Mouse (Mus musculus): ENCODE data around the gene Fam214b. TPM values are rescaled to one million over a fixed set of nuclear protein-coding genes. Genes with fewer than 3 reads are reported as not detected.

Gene Fam214b
- total RNA-seq, 2 experiments from 2014 or later: 22.1 to 30.6 TPM

- peak; percentile 89 to 97 for DNase-seq
- intact Hi-C loops (cut with DNase I): no loop called here
Measured at GRCm38 (mm10) chr4:43040114-43040572, 5.9 kb downstream of the Fam214b start.

GRCm38 (mm10) chr4:43039609-43040008 is 6.4 kb downstream of the Fam214b start:
- intact Hi-C loops (cut with DNase I): no loop called here

GRCm38 (mm10) chr4:43038567-43039495 is 7.2 kb downstream of the Fam214b start:
- intact Hi-C loops (cut with DNase I): no loop called here

More at GRCm38 (mm10) chr4:43039609-43040008, 6.4 kb downstream of the Fam214b start:
- DNase-seq: no peak

GRCm38 (mm10) chr4:43037860-43038566 is 8.0 kb downstream of the Fam214b start:
- intact Hi-C loops (cut with DNase I): no loop called here
- no peak for DNase-seq

More at GRCm38 (mm10) chr4:43038567-43039495, 7.2 kb downstream of the Fam214b start:
- peak in 1 of 2 experiments; percentile 34 for DNase-seq

GRCm38 (mm10) chr4:43036356-43036755 is 9.7 kb downstream of the Fam214b start:
- no peak for DNase-seq
- intact Hi-C loops (cut with DNase I): no loop called here

GRCm38 (mm10) chr4:43035851-43036250 is 10.2 kb downstream of the Fam214b start:
- intact Hi-C loops (cut with DNase I): no loop called here
- no peak for DNase-seq

- DNase-seq: no peak
- intact Hi-C loops (cut with DNase I): no loop called here
Measured at GRCm38 (mm10) chr4:43033481-43033880, 12.5 kb downstream of the Fam214b start.

GRCm38 (mm10) chr4:43032501-43032900 is 13.5 kb downstream of the Fam214b start:
- intact Hi-C loops (cut with DNase I): no loop called here
- DNase-seq: no peak

GRCm38 (mm10) chr4:43031237-43031995 is 14.6 kb downstream of the Fam214b start, which contains the start of gene Stoml2:
Gene Stoml2 (minus strand): TSS chr4:43031710.
- peak; percentile 86 to 90 for DNase-seq
- intact Hi-C loops (cut with DNase I): no loop called here

- intact Hi-C loops (cut with DNase I): no loop called here
- DNase-seq: no peak
Measured at GRCm38 (mm10) chr4:43030780-43031230, 15.2 kb downstream of the Fam214b start.

- DNase-seq: no peak
- intact Hi-C loops (cut with DNase I): no loop called here
Measured at GRCm38 (mm10) chr4:43030352-43030751, 15.7 kb downstream of the Fam214b start.

- intact Hi-C loops (cut with DNase I): no loop called here
- no peak for DNase-seq
Measured at GRCm38 (mm10) chr4:43029749-43030148, 16.3 kb downstream of the Fam214b start.

GRCm38 (mm10) chr4:43029121-43029520 is 16.9 kb downstream of the Fam214b start:
- no peak for DNase-seq

GRCm38 (mm10) chr4:43025084-43025960 is 20.7 kb downstream of the Fam214b start, which contains the start of gene Pigo:
Gene Pigo (minus strand): TSS chr4:43025819.
- intact Hi-C loops (cut with DNase I): loop anchor here (2.0 kb wide), 1 partner anchor 17 kb away; no protein-coding TSS in a partner anchor
- DNase-seq: peak; percentile 92

More at GRCm38 (mm10) chr4:43029121-43029520, 16.9 kb downstream of the Fam214b start:
- intact Hi-C loops (cut with DNase I): no loop called here

GRCm38 (mm10) chr4:43024673-43025072 is 21.3 kb downstream of the Fam214b start:
- DNase-seq: no peak
- intact Hi-C loops (cut with DNase I): loop anchor here (2.0 kb wide), 1 partner anchor 16 kb away; no protein-coding TSS in a partner anchor

GRCm38 (mm10) chr4:43021341-43021740 is 24.7 kb downstream of the Fam214b start:
- no peak for DNase-seq

GRCm38 (mm10) chr4:43020876-43021275 is 25.1 kb downstream of the Fam214b start:
- no peak for DNase-seq
- intact Hi-C loops (cut with DNase I): no loop called here

More at GRCm38 (mm10) chr4:43021341-43021740, 24.7 kb downstream of the Fam214b start:
- intact Hi-C loops (cut with DNase I): no loop called here

GRCm38 (mm10) chr4:43019641-43020465 is 26.2 kb downstream of the Fam214b start:
- intact Hi-C loops (cut with DNase I): no loop called here
- DNase-seq: no peak
